Mouse (Mus musculus) thymus, adult 2 months (tissue): ENCODE measurements around the gene Enox1.

Source experiments
- CTCF ChIP-seq: fragments of 200-500 bp; IDR thresholded peaks from 2 replicates; pipeline ENCODE4 v1.5.1; 2012; ENCODE audit warnings: mild to moderate bottlenecking, control low read depth, low read length, moderate library complexity, borderline replicate concordance; ENCODE audit not compliant: control insufficient read depth, poor library complexity, insufficient read depth; ENCODE audit errors: extremely low read depth
- POLR2A ChIP-seq: fragments of 200-500 bp; IDR thresholded peaks from 2 replicates; pipeline ENCODE4 v1.6.1; 2012; ENCODE audit warnings: mild to moderate bottlenecking, low read length, control low read depth, moderate library complexity; ENCODE audit not compliant: control insufficient read depth, poor library complexity, insufficient read depth; ENCODE audit errors: extremely low read depth

DNA sequence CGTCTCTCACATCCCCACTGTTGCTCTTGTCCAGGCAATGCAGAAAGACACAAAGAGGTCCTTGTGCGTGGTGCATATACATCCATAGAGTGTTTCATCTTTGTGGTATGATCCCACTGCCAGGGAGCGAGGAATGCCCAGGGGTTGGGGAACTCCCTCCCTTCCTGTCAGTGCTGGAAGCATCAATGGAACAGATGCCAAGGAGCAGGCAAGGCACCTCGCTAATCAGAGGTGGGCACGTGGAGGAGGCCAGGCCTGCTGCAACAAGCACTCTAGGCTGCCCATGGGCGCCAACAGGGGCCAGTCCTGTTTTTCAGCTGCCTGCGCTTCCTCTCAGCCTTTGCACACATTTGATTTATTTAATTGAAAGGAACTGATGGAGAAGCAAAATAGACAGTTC lies 56.6 kb downstream of the Enox1 start:
- no peak for TF ChIP-seq CTCF
- TF ChIP-seq POLR2A: no peak
